Mouse (Mus musculus): Measurements from ENCODE around the gene Il18.

DNA sequence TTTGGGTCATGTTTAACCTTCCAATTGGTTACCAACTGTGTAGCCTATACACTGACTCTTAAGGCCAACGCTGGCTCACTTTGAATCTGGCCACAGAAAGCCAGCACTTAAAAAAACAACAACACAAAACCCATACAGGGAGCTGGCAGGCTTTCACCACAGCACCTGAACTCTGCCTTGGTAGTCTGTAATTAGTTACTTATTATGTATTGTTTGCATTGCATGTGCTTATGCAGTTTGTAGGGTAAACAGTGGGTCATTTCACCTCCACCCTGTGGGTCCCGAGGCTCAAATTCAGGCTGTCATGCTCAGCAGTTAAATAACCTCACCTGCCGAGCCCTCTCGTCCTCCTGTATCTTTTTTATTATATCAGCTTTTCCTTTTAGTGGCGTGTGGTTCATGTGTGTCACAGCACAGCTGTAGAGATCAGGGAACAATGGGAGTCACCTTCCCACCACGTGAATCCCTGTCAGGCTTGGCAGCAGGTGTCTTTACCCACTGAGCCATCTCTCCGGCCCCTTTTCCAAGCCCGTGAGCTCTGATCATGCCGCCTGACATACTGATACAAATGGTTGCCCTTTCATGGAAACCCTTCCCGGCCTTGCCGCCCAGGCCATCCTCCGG, 40.3 kb downstream of the Il18 start:
- TF ChIP-seq POLR2A (IDR thresholded peaks at IDR 0.05; ENCODE audit: borderline replicate concordance, extremely low read depth, insufficient read depth, insufficient read length, poor library complexity, severe bottlenecking) (no peak), CTCF (IDR thresholded peaks at IDR 0.05; ENCODE audit: borderline replicate concordance, extremely low read depth, insufficient read depth, insufficient read length) (no peak)

Data from brain, embryonic 14.5 days (tissue).